Mouse (Mus musculus) layer of hippocampus, adult 9-10 months (tissue): ENCODE measurements around the gene Hoxa13.

Experiments used
- DNase-seq: peaks from one replicate; pipeline ENCODE4 v3.0.0; 2022; ENCODE audit warnings: low spot score

The Hoxa13 gene

GRCm38 (mm10) chr6:52260654-52261575, at the start of gene Hoxa13:
Gene Hoxa13, minus strand, starts transcription at chr6:52260880.
- no peak for DNase-seq

- DNase-seq, result no peak
Measured at GRCm38 (mm10) chr6:52310366-52310765, 49.7 kb upstream of the Hoxa13 start.

GRCm38 (mm10) chr6:52309766-52310165, 49.1 kb upstream of the Hoxa13 start:
- no peak for DNase-seq

- no peak for DNase-seq
Measured at GRCm38 (mm10) chr6:52305877-52306389, 45.3 kb upstream of the Hoxa13 start.

- DNase-seq, result no peak
Measured at GRCm38 (mm10) chr6:52303426-52303825, 42.7 kb upstream of the Hoxa13 start.

- no peak for DNase-seq
Measured at GRCm38 (mm10) chr6:52300806-52301205, 40.1 kb upstream of the Hoxa13 start.

- no peak for DNase-seq
Measured at GRCm38 (mm10) chr6:52298511-52298910, 37.8 kb upstream of the Hoxa13 start.

GRCm38 (mm10) chr6:52294616-52295015, 33.9 kb upstream of the Hoxa13 start:
- no peak for DNase-seq

- DNase-seq, result no peak
Measured at GRCm38 (mm10) chr6:52292328-52292727, 31.6 kb upstream of the Hoxa13 start.

GRCm38 (mm10) chr6:52291021-52291860, 30.6 kb upstream of the Hoxa13 start:
- no peak for DNase-seq

GRCm38 (mm10) chr6:52290186-52290585, 29.5 kb upstream of the Hoxa13 start:
- no peak for DNase-seq

- no peak for DNase-seq
Measured at GRCm38 (mm10) chr6:52283896-52284295, 23.2 kb upstream of the Hoxa13 start.

- no peak for DNase-seq
Measured at GRCm38 (mm10) chr6:52281084-52281483, 20.4 kb upstream of the Hoxa13 start.

GRCm38 (mm10) chr6:52276920-52277319, 16.2 kb upstream of the Hoxa13 start:
- DNase-seq, result no peak

GRCm38 (mm10) chr6:52276382-52276781, 15.7 kb upstream of the Hoxa13 start:
- DNase-seq, result no peak

- DNase-seq, result no peak
Measured at GRCm38 (mm10) chr6:52275563-52276280, 15.0 kb upstream of the Hoxa13 start.

GRCm38 (mm10) chr6:52274576-52274975, 13.9 kb upstream of the Hoxa13 start:
- no peak for DNase-seq

- DNase-seq, result no peak
Measured at GRCm38 (mm10) chr6:52273656-52274280, 13.1 kb upstream of the Hoxa13 start.

- DNase-seq, result no peak
Measured at GRCm38 (mm10) chr6:52272766-52273655, 12.3 kb upstream of the Hoxa13 start.
